Mouse (Mus musculus) ES-Bruce4 (cell line): Measurements from ENCODE around the gene U2af1. TPM values are rescaled to one million over a fixed set of nuclear protein-coding genes. Genes with fewer than 3 reads are reported as not detected.
A peak's percentile ranks its signal among the peaks of the same experiment; 100 is the strongest.

Source experiments
- H3K27ac ChIP-seq: 2 replicates; pipeline ENCODE4 v1.5.1; 2012; ENCODE audit warnings: low read length, inconsistent platforms; ENCODE audit not compliant: insufficient read depth
- H3K27me3 ChIP-seq: 2 replicates; pipeline ENCODE4 v1.6.1; 2012; ENCODE audit warnings: mild to moderate bottlenecking, low read length, inconsistent platforms; ENCODE audit not compliant: control insufficient read depth, poor library complexity, insufficient read depth, severe bottlenecking
- H3K36me3 ChIP-seq: 2 replicates; pipeline ENCODE4 v1.6.1; 2012; ENCODE audit warnings: inconsistent platforms, mild to moderate bottlenecking, low read length, moderate library complexity; ENCODE audit not compliant: control insufficient read depth, poor library complexity, insufficient read depth, severe bottlenecking
- H3K4me1 ChIP-seq: one replicate; pipeline ENCODE4 v1.8.1; 2011; ENCODE audit warnings: low read length; ENCODE audit not compliant: control insufficient read depth, insufficient read depth
- H3K4me3 ChIP-seq: 2 replicates; pipeline ENCODE4 v1.5.1; 2011; ENCODE audit warnings: low read depth, mild to moderate bottlenecking, low read length
- H3K9ac ChIP-seq: 2 replicates; pipeline ENCODE4 v1.6.1; 2012; ENCODE audit warnings: low read depth, mild to moderate bottlenecking, inconsistent platforms; ENCODE audit not compliant: poor library complexity, severe bottlenecking
- H3K9me3 ChIP-seq: replicated peaks from 2 replicates; pipeline ENCODE4 v1.6.1; 2012; ENCODE audit warnings: mild to moderate bottlenecking, low read length, inconsistent platforms; ENCODE audit not compliant: control insufficient read depth, poor library complexity, insufficient read depth, severe bottlenecking
- CTCF ChIP-seq: IDR thresholded peaks from one replicate; pipeline ENCODE4 v1.8.1; 2011; ENCODE audit warnings: low read depth, low read length
- EP300 ChIP-seq: IDR thresholded peaks from 2 replicates; pipeline ENCODE4 v1.6.1; 2011; ENCODE audit warnings: low read depth, low read length; ENCODE audit not compliant: insufficient read depth
- POLR2A ChIP-seq: IDR thresholded peaks from one replicate; pipeline ENCODE4 v1.8.1; 2011; ENCODE audit warnings: low read length; ENCODE audit not compliant: insufficient read depth
- polyA plus RNA-seq: library from polyadenylated mRNA; stranded (reverse); fragments of >200 nt; gene quantifications from 2 replicates; pipeline ENCODE4 v1.2.4, GENCODE M21; 2011; ENCODE audit warnings: low read depth; ENCODE audit not compliant: missing spikeins, insufficient read depth, insufficient read length

U2af1 gene
- polyA plus RNA-seq, 1 experiment = 463 TPM

- H3K4me3 ChIP-seq = peak overlapping the region; percentile 81
- peak overlapping the region; percentile 96 for H3K9ac ChIP-seq
- no peaks in the 10 kb centered on the region for H3K4me1 ChIP-seq
- peaks cover 41% of the 10 kb centered on the region for H3K36me3 ChIP-seq
- no peak for TF ChIP-seq EP300
- TF ChIP-seq POLR2A = no peak
- no peak for TF ChIP-seq CTCF
- H3K27ac ChIP-seq = peak overlapping the region; percentile 12; the same call in 1 of the 2 replicates
- H3K27me3 ChIP-seq = no peaks in the 10 kb centered on the region
- no peaks in the 10 kb centered on the region for H3K9me3 ChIP-seq
Measured at GRCm38 (mm10) chr17:31657141-31657983, 1.3 kb downstream of the U2af1 start.

DNA sequence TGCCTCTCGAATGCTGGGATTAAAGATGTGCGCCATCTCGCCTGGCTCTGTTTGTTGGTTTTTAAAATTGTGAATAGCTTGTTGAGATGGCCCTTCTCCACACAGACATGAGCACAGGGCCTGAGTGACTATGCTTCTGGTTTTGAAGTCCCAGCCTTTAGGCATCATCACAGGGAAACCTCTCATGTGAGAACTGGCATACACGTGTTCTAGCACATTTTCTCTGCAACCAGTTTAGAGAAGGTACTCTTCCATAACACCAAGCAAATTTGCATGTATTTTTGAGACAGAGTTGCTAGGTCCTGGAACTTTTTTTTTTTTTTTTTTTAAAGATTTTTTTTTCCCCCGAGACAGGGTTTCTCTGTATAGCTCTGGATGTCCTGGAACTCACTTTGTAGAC lies 2.0 kb downstream of the U2af1 start:
- no peaks in the 10 kb centered on the region for H3K4me1 ChIP-seq
- H3K4me3 ChIP-seq = peak overlapping the region; percentile 19; the same call in 1 of the 2 replicates
- H3K9me3 ChIP-seq = no peaks in the 10 kb centered on the region
- H3K36me3 ChIP-seq = peaks cover 48% of the 10 kb centered on the region
- no peaks in the 10 kb centered on the region for H3K27me3 ChIP-seq
- no peak overlapping the region for H3K9ac ChIP-seq
- no peak overlapping the region for H3K27ac ChIP-seq
- TF ChIP-seq POLR2A = no peak
- TF ChIP-seq EP300 = no peak
- TF ChIP-seq CTCF = no peak

DNA sequence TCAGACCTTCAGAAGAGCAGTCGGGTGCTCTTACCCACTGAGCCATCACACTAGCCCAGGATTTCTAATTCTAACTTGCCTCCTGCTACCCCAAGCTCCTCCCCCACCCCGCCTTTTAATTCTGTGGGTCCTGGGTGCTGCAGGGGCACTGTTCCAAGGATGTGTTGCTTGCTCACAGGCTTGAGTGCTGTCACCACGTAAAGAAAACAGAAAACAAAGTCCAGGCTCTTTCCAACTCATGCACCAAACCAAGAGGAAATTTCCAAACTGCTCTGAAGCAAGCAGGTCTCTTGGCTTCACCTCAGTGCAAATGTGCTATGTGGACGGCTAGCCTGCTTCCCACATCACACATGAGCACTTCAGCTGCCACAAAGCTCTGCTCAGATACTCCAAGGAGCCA lies 3.3 kb downstream of the U2af1 start:
- Histone ChIP-seq H3K27me3 (no peaks in the 10 kb centered on the region), H3K27ac (no peak overlapping the region), H3K4me1 (no peaks in the 10 kb centered on the region), H3K4me3 (no peak overlapping the region), H3K9ac (no peak overlapping the region), H3K36me3 (peaks cover 61% of the 10 kb centered on the region), H3K9me3 (no peaks in the 10 kb centered on the region)
- TF ChIP-seq POLR2A (no peak), CTCF (no peak), EP300 (no peak)

- peaks cover 79% of the 10 kb centered on the region for H3K36me3 ChIP-seq
- H3K27me3 ChIP-seq = no peaks in the 10 kb centered on the region
- no peaks in the 10 kb centered on the region for H3K4me1 ChIP-seq
- H3K4me3 ChIP-seq = no peak overlapping the region
- no peak overlapping the region for H3K9ac ChIP-seq
- no peak for TF ChIP-seq EP300
- no peak for TF ChIP-seq POLR2A
- TF ChIP-seq CTCF = no peak
- H3K27ac ChIP-seq = no peak overlapping the region
- no peaks in the 10 kb centered on the region for H3K9me3 ChIP-seq
Measured at GRCm38 (mm10) chr17:31653277-31653676, 5.4 kb downstream of the U2af1 start.

- H3K27ac ChIP-seq = no peak overlapping the region
- no peak overlapping the region for H3K9ac ChIP-seq
- H3K27me3 ChIP-seq = no peaks in the 10 kb centered on the region
- TF ChIP-seq CTCF (no peak), POLR2A (no peak), EP300 (no peak)
- no peak overlapping the region for H3K4me3 ChIP-seq
- peaks cover 87% of the 10 kb centered on the region for H3K36me3 ChIP-seq
- H3K4me1 ChIP-seq = no peaks in the 10 kb centered on the region
- H3K9me3 ChIP-seq = no peaks in the 10 kb centered on the region
Measured at GRCm38 (mm10) chr17:31652152-31652551, 6.5 kb downstream of the U2af1 start.

- no peak for TF ChIP-seq POLR2A
- no peak for TF ChIP-seq CTCF
- TF ChIP-seq EP300 = no peak
- Histone ChIP-seq H3K27ac (no peak overlapping the region), H3K27me3 (no peaks in the 10 kb centered on the region), H3K9me3 (no peaks in the 10 kb centered on the region), H3K4me3 (no peak overlapping the region), H3K4me1 (no peaks in the 10 kb centered on the region), H3K9ac (no peak overlapping the region), H3K36me3 (peaks cover 40% of the 10 kb centered on the region)
Measured at GRCm38 (mm10) chr17:31646199-31647002, 12.3 kb downstream of the U2af1 start.
